Mouse (Mus musculus): ENCODE results near the gene Rad51b. TPM values are rescaled to one million over a fixed set of nuclear protein-coding genes. Genes with fewer than 3 reads are reported as not detected.
A peak's percentile ranks its signal among the peaks of the same experiment; 100 is the strongest.

Rad51b gene
- polyA plus RNA-seq, 1 experiment from 2014 or later, result 7.7 TPM

- no peak for ATAC-seq (ENCODE audit: low FRiP score)
- 6% methylated on average over 7 of the region's 7 CpGs for WGBS
- no peak overlapping the region for H3K4me3 ChIP-seq (replicated peaks)
- no peaks in the 10 kb centered on the region for H3K36me3 ChIP-seq (replicated peaks)
- peak overlapping the region; percentile 47 for H3K27ac ChIP-seq
- no peak overlapping the region for H3K9ac ChIP-seq
- H3K27me3 ChIP-seq, result no peaks in the 10 kb centered on the region
- H3K4me1 ChIP-seq, result peaks cover 34% of the 10 kb centered on the region
- no peak overlapping the region for H3K4me2 ChIP-seq
- no peaks in the 10 kb centered on the region for H3K9me3 ChIP-seq
Observed at GRCm38 (mm10) chr12:79625699-79626554, 328.8 kb downstream of the Rad51b start.

- Histone ChIP-seq H3K9ac (no peak overlapping the region), H3K27ac (peak overlapping the region; percentile 47; the same call in 1 of the 2 replicates), H3K4me1 (peaks cover 34% of the 10 kb centered on the region), H3K4me3 (replicated peaks) (no peak overlapping the region), H3K4me2 (no peak overlapping the region), H3K36me3 (replicated peaks) (no peaks in the 10 kb centered on the region), H3K27me3 (no peaks in the 10 kb centered on the region), H3K9me3 (no peaks in the 10 kb centered on the region)
- WGBS, result 34% methylated on average over 4 of the region's 4 CpGs
- no peak for ATAC-seq (ENCODE audit: low FRiP score)
Observed at GRCm38 (mm10) chr12:79626555-79627080, 329.5 kb downstream of the Rad51b start.

DNA sequence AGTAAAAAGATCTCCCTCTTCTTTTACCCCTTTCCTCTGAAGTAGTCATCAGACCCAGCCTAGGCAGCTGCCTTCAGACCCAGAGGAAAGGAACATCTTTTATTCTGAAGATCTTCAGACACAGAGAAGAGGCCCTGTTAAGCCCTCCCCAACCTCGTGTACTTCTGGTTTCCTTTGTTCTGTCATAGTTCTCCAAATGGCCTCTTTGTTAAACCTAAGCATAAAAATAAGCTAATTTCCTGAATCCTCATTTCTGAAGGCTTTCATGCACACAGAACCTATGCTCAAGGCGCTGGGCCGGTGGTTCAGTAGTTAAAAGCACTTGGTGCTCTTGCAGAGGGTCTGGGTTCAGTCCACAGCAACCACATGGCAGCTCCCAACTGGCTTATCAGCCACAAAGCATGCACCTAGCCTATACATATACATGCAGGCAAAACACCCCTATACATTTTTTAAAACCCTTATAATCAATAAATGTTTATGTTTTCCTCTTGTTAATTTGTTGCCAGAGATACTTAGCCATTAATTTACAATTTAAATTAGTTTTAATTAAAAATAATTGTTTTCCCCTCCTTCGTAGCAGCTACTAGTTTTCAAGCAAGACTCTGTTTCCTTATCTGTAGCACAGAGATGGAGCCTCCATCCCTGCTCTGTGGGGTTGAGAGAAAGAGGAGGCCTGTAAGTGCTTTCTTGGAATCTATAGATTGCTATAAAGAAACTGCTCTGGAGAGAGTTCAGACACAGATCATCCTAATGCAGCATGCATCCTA is 330.5 kb downstream of the Rad51b start:
- Histone ChIP-seq H3K27me3 (no peaks in the 10 kb centered on the region), H3K4me3 (replicated peaks) (no peak overlapping the region), H3K9me3 (no peaks in the 10 kb centered on the region), H3K4me1 (peaks cover 34% of the 10 kb centered on the region), H3K4me2 (no peak overlapping the region), H3K36me3 (replicated peaks) (no peaks in the 10 kb centered on the region), H3K9ac (no peak overlapping the region), H3K27ac (0 out of 2 replicates have a peak overlapping the region, but pooled peaks have one; percentile 19)
- ATAC-seq (ENCODE audit: low FRiP score), result no peak
- 35% methylated on average over 4 of the region's 4 CpGs for WGBS

DNA sequence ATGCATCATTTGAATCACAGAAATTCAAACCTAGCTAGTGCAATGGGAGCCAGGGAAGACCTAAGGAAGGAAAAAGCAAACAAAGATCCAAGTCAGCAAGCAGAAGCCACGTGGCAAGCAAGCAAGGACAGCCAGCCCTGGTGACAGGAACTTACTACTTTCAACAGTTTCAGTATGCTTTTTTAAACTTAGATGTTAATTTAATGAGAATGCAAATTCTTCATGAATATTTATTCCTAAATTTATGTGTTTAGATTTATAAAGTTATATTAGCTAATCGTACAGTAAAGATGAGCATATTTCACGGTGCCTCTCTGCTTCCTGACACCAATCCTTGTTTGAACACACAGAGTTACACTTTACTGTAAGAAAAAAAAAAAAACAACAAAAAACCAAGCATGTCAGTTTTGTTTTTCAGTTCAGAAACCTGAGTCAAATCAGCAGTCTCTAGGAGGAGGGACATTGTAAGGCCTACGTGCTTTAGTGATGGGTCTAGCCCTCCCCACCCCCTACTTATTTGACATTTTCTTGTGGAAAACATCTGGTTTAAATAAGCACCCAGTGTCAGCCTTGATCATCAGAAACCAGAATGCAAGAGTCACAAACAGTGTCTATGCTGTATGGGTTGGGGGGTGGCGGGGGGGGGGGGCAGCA is 331.2 kb downstream of the Rad51b start:
- no peaks in the 10 kb centered on the region for H3K9me3 ChIP-seq
- no peak overlapping the region for H3K27ac ChIP-seq
- no peaks in the 10 kb centered on the region for H3K27me3 ChIP-seq
- H3K9ac ChIP-seq, result no peak overlapping the region
- no peaks in the 10 kb centered on the region for H3K36me3 ChIP-seq (replicated peaks)
- H3K4me1 ChIP-seq, result peaks cover 34% of the 10 kb centered on the region
- no peak for ATAC-seq (ENCODE audit: low FRiP score)
- WGBS, result 71% methylated on average over 5 of the region's 5 CpGs
- no peak overlapping the region for H3K4me3 ChIP-seq (replicated peaks)
- H3K4me2 ChIP-seq, result no peak overlapping the region

DNA sequence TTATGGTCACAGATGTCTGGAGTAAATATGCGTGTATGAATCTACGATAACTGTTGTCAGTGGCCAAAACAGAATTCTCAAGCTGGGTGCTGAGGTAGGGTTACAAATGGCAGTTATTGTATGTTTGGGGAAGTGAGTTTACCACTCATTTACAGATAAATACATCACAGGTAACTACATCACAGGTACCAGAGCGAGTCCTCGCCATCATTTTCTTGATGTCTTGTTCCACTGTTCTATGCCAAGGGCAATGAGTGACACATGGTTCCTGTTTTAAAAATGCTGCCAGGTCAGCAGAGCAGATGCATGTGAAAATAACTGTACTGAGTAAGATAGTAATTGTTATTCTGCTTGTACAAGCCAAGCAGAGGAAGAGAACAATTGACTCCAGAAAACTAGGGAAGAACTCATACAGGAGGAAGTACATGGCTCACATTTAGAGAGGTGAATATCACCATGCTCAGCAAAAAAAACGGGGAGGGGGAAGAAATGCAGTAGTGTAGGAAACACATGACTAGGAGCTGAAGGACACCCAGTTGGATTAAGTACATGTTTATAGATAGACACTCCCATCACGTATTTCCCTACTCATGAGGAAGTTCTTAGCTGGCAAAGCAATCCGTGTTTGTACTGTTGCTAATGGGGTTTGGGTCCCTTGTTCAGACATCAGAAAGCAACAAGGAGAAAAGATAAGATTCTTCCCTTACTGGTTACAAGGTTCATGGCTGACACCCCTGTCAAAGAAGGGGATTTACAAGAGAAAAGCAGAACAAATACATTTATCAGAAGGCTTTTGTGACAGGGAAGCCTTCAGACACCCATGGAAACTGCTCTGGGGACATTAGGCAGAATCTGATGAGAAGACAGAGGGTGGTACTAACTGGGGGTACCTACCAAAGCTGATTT is 333.1 kb downstream of the Rad51b start:
- no peak for ATAC-seq (ENCODE audit: low FRiP score)
- Histone ChIP-seq H3K4me3 (replicated peaks) (no peak overlapping the region), H3K36me3 (replicated peaks) (no peaks in the 10 kb centered on the region), H3K4me1 (peaks cover 22% of the 10 kb centered on the region), H3K27ac (no peak overlapping the region), H3K9ac (no peak overlapping the region), H3K9me3 (no peaks in the 10 kb centered on the region), H3K4me2 (no peak overlapping the region), H3K27me3 (no peaks in the 10 kb centered on the region)
- WGBS, result 92% methylated on average over 7 of the region's 7 CpGs

GRCm38 (mm10) chr12:79633458-79634106 is 336.5 kb downstream of the Rad51b start:
- H3K27me3 ChIP-seq, result no peaks in the 10 kb centered on the region
- H3K4me2 ChIP-seq, result no peak overlapping the region
- H3K9me3 ChIP-seq, result no peaks in the 10 kb centered on the region
- H3K4me3 ChIP-seq (replicated peaks), result no peak overlapping the region
- no peak for ATAC-seq (ENCODE audit: low FRiP score)
- H3K4me1 ChIP-seq, result no peaks in the 10 kb centered on the region
- H3K36me3 ChIP-seq (replicated peaks), result no peaks in the 10 kb centered on the region
- no peak overlapping the region for H3K9ac ChIP-seq
- no peak overlapping the region for H3K27ac ChIP-seq
- 87% methylated on average over 9 of the region's 9 CpGs for WGBS

DNA sequence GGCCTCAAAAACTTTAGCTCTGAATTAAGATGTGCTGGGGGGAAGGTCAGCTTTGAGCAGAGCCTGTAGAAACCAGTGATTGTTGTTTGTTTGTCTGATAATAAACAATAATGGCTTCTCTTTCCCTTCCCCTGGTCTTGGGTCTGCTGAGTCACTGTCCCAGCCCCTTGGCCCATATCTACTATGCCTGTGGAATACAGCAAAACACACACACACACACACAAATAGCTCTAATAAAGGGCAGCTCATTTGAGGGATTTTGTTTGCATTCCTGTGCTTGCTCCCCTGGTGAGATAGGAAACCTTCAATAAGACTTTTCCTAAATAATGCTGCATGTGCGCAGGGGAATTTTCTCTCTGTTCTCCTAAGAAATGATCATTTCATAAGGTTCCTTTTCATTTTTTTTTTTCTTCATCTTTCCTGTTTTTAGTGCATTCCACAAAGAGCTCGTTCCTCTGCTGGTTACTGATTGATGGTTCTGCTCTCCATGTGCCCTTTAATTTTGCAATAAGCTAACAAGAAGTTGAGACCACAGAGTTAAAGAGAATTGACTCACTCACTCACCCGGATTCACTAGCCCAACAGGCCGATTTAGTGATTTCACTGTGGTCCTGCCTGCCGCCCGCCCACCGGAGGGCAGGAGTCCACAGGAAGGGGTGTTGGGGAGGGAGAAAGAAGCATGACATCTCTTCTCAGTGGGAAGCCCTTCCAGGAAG is 344.6 kb downstream of the Rad51b start:
- H3K27ac ChIP-seq, result no peak overlapping the region
- no peak overlapping the region for H3K4me3 ChIP-seq (replicated peaks)
- H3K27me3 ChIP-seq, result no peaks in the 10 kb centered on the region
- 46% methylated on average over 7 of the region's 7 CpGs for WGBS
- no peak overlapping the region for H3K4me2 ChIP-seq
- no peak for ATAC-seq (ENCODE audit: low FRiP score)
- no peak overlapping the region for H3K9ac ChIP-seq
- H3K4me1 ChIP-seq, result peaks cover 4% of the 10 kb centered on the region; the same call in 1 of the 2 replicates
- H3K9me3 ChIP-seq, result no peaks in the 10 kb centered on the region
- no peaks in the 10 kb centered on the region for H3K36me3 ChIP-seq (replicated peaks)

DNA sequence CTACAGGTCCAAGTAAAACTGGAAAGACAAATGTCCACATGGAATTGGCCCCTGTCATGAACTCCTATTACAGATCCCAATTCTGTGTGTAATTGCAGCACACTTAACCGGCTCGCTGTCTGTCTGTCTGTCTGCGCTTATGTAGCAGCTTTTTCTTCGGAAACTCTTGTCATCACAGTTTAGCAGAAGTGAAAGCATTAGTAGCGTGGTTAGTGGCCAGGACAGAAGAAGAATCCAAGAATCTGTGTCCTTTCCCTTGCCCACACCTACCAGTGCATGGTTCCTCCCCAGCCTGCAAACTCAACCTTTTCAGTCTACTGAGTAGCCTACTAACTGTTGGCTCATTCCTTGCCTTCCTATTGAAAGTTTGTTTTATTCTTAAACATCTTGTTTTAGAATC is 345.6 kb downstream of the Rad51b start:
- 95% methylated on average over 5 of the region's 5 CpGs for WGBS
- no peaks in the 10 kb centered on the region for H3K9me3 ChIP-seq
- no peaks in the 10 kb centered on the region for H3K27me3 ChIP-seq
- H3K36me3 ChIP-seq (replicated peaks), result no peaks in the 10 kb centered on the region
- peaks cover 4% of the 10 kb centered on the region; the same call in 1 of the 2 replicates for H3K4me1 ChIP-seq
- H3K9ac ChIP-seq, result no peak overlapping the region
- no peak overlapping the region for H3K4me2 ChIP-seq
- no peak for ATAC-seq (ENCODE audit: low FRiP score)
- H3K27ac ChIP-seq, result no peak overlapping the region
- H3K4me3 ChIP-seq (replicated peaks), result no peak overlapping the region

DNA sequence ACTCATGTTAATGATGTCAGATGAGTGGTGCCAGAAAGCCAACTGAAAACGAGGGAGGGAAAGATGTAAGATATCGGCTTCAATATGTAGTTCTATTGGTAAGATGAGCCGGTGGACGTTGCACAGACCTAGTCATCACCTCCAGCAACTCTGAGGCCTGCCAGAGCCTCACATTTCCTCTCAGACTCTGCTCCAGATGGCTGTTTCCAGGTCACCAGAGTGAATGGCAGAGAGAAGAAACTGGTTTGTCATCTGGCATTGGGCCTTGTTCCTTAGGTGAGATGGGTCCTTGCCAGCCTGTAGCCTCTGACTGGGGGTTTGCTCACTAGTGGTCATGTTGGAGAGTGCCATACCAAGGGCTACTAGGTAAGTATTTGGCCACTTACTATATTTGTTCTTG is 348.6 kb downstream of the Rad51b start:
- ATAC-seq (ENCODE audit: low FRiP score), result no peak
- H3K27me3 ChIP-seq, result no peaks in the 10 kb centered on the region
- no peaks in the 10 kb centered on the region for H3K36me3 ChIP-seq (replicated peaks)
- no peak overlapping the region for H3K27ac ChIP-seq
- no peaks in the 10 kb centered on the region for H3K9me3 ChIP-seq
- H3K9ac ChIP-seq, result no peak overlapping the region
- no peak overlapping the region for H3K4me3 ChIP-seq (replicated peaks)
- WGBS, result 94% methylated on average over 4 of the region's 4 CpGs
- no peak overlapping the region for H3K4me2 ChIP-seq
- H3K4me1 ChIP-seq, result peaks cover 14% of the 10 kb centered on the region

GRCm38 (mm10) chr12:79646646-79647164 is 349.6 kb downstream of the Rad51b start:
- Histone ChIP-seq H3K27ac (no peak overlapping the region), H3K9ac (no peak overlapping the region), H3K9me3 (no peaks in the 10 kb centered on the region), H3K36me3 (replicated peaks) (no peaks in the 10 kb centered on the region), H3K4me2 (no peak overlapping the region), H3K4me1 (peaks cover 9% of the 10 kb centered on the region), H3K27me3 (no peaks in the 10 kb centered on the region), H3K4me3 (replicated peaks) (no peak overlapping the region)
- no peak for ATAC-seq (ENCODE audit: low FRiP score)
- 92% methylated on average over 9 of the region's 9 CpGs for WGBS

Data from forebrain, embryonic 12.5 days (tissue).